Mouse (Mus musculus): Measurements from ENCODE around the gene Exoc5.

GRCm38 (mm10) chr14:48986231-48986630, 80.2 kb downstream of the Exoc5 start:
- TF ChIP-seq EP300 (IDR thresholded peaks at IDR 0.05; ENCODE audit: insufficient read depth, low read depth, low read length), result no peak
- no peak for TF ChIP-seq CTCF (IDR thresholded peaks at IDR 0.05; ENCODE audit: low read depth, low read length)

Measured in ES-Bruce4 (cell line).